Mouse (Mus musculus) liver, postnatal 0 days (tissue): ENCODE data around the gene Rdh16.

ENCODE experiments used
- CTCF ChIP-seq: sonication (generic); IDR thresholded peaks from 2 replicates; pipeline ENCODE4 v1.5.1; 2016; ENCODE audit warnings: antibody characterized with exemption, low read depth
- EP300 ChIP-seq: IDR thresholded peaks from 2 replicates; pipeline ENCODE4 v1.6.1; 2016; ENCODE audit warnings: antibody characterized with exemption, low read depth, mild to moderate bottlenecking

- TF ChIP-seq CTCF (no peak), EP300 (no peak)
Measured at GRCm38 (mm10) chr10:127799295-127799694, 1.7 kb upstream of the Rdh16 start.
